Mouse (Mus musculus) lung, adult 2 months (tissue): ENCODE results near the gene Pde6h.

ENCODE experiments used
- CTCF ChIP-seq: fragments of 200-500 bp; IDR thresholded peaks from 2 replicates; pipeline ENCODE4 v1.5.1; 2011; ENCODE audit warnings: mild to moderate bottlenecking, low read length, control low read depth; ENCODE audit not compliant: insufficient read depth
- POLR2A ChIP-seq: fragments of 200-500 bp; IDR thresholded peaks from 2 replicates; pipeline ENCODE4 v1.6.1; 2011; ENCODE audit warnings: low read depth, mild to moderate bottlenecking, control low read depth, low read length, borderline replicate concordance; ENCODE audit errors: extremely low read depth

- TF ChIP-seq CTCF (no peak), POLR2A (peak; percentile 98)
Measured at GRCm38 (mm10) chr6:136875670-136876069, 48.0 kb upstream of the Pde6h start, which contains the start of gene Mgp.
